Mouse (Mus musculus) thymus, adult 2 months (tissue): ENCODE measurements around the gene Olfr1224-ps1.

ENCODE experiments used
- CTCF ChIP-seq: fragments of 200-500 bp; IDR thresholded peaks from 2 replicates; pipeline ENCODE4 v1.5.1; 2012; ENCODE audit warnings: mild to moderate bottlenecking, control low read depth, low read length, moderate library complexity, borderline replicate concordance; ENCODE audit not compliant: control insufficient read depth, poor library complexity, insufficient read depth; ENCODE audit errors: extremely low read depth
- POLR2A ChIP-seq: fragments of 200-500 bp; IDR thresholded peaks from 2 replicates; pipeline ENCODE4 v1.6.1; 2012; ENCODE audit warnings: mild to moderate bottlenecking, low read length, control low read depth, moderate library complexity; ENCODE audit not compliant: control insufficient read depth, poor library complexity, insufficient read depth; ENCODE audit errors: extremely low read depth

DNA sequence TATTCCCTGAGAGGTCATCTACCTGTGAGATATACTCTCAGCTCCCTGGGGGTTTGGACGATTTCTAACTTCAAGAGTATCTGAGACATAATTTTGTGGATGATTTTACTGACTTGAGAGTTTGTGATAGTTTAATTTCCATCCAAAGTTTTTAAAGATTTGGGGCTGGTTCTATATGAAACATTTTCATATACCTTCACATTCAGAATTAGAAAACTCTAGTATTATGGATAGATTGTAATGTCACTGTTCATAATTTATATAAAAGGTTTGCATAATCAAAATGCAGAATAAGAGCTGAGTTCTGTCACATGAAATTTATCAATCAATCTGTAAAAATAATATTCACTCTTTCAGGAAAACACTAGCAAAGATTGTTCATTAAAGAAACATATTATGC lies 12.4 kb downstream of the Olfr1224-ps1 start, which contains the start of gene Olfr1223:
- TF ChIP-seq CTCF (no peak), POLR2A (no peak)
